Mouse (Mus musculus): ENCODE data around the gene Ctnnd2.

DNA sequence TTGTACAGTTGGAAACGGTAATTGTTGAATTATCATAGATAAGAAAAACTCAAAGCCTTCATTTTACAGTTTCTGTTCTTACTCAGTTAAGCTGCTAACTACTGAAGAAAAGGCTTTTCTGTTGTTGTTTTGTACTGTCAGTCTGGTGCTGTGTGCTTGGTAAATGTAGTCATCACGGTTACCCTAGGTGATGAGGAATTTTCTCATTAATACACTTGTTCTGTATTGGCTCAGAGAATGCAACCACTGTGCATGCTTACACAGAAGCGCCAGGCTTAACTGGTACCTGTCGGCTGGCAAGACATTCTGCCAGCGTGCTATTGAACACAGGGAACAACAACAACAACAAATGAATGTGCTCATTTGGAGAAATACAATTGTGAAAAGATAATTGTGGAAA lies 103.3 kb downstream of the Ctnnd2 start:
- TF ChIP-seq POLR2A (IDR thresholded peaks at IDR 0.05; ENCODE audit: borderline replicate concordance, control insufficient read depth, low read depth, low read length) (no peak), CTCF (IDR thresholded peaks at IDR 0.05; ENCODE audit: control insufficient read depth, insufficient read depth, low read length) (no peak)
